Mouse (Mus musculus) megakaryocyte, adult 5-6 weeks (primary cell): ENCODE data around the gene Cc2d1a. TPM values are rescaled to one million over a fixed set of nuclear protein-coding genes. Genes with fewer than 3 reads are reported as not detected.

Source experiments
- ATAC-seq: 2 replicates; pipeline ENCODE4 v1.8.0; 2016; ENCODE audit warnings: mild to moderate bottlenecking, inconsistent platforms; ENCODE audit not compliant: poor library complexity, severe bottlenecking
- total RNA-seq, 2 experiments: library from RNA; stranded (forward) in 1 of 2; stranded (reverse) in 1 of 2; fragments of 153-499, 151-499 nt in 1 of 2; fragments of 221-1000, 200-1000 nt in 1 of 2; gene quantifications; 2 replicates each; pipeline versions ENCODE4 v1.2.3 to v1.2.4; 2015 to 2017

Gene Cc2d1a
- total RNA-seq, 2 experiments from 2014 or later: 5.8 to 9.0 TPM

DNA sequence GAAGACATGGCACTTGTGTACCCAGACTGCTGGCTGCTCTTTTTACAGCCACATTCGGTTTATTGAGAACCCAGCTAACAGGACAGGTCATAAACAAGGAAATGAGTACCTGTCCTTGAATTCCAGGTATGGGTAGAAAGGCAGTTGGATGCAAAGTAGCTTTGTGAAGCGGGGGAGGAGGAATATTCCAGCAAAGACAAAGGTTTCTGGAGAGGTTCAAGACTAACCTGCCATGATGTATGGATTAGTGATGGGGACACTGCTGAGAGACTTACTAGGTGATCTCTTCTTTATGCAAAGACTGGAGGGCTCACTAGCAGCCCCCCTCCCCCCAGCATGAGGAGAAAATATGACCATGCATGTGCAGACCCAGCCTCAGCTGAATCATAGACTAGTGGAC, 42.1 kb downstream of the Cc2d1a start:
- ATAC-seq: no peak

DNA sequence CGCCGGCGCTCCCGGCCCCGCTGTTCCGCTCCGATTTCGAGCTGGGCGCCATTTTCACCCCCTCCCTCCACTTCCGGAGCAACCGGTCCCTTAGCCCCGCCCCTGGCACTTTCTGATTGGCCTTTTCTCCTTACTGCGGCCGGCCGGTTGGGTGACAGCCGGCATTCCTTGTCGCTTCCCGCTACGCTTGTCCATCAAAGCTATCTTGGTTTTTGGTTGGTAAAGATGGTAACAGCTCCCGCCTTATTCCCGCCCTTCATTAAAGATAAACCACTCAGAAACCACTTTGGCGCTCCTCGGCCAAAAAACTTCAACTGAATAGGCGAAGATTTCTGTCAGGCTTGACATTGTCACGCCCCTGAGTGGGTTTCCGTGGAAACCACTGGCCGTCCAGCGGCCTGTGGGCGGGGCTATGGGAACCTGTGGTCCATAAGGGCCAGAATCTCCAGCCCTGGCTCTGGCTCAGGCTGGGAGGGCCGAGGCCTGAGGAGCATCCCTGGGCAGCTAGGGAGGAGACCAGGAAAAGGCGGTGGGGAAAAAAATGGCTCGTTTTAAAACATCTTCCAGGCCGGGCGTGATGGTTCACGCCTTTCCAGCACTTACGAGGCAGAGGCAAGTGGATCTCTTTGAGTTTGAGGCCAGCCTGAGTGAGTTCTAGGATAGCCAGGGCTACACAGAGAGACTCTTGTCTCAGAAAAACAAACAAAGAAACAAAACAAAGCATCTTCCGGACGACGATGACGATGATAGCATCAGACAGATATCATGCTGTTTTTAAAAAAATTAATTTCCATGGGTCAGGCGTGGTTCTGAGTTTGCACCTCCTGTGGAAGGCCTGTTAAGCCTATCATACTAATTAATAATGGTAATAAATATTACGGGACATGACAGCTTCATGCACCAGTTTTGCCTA, 42.8 kb downstream of the Cc2d1a start, which contains the start of gene Dcaf15:
Gene Dcaf15 (minus strand): TSS at position 72 of the 913 bp plus-strand sequence.
- peak; percentile 94 for ATAC-seq

DNA sequence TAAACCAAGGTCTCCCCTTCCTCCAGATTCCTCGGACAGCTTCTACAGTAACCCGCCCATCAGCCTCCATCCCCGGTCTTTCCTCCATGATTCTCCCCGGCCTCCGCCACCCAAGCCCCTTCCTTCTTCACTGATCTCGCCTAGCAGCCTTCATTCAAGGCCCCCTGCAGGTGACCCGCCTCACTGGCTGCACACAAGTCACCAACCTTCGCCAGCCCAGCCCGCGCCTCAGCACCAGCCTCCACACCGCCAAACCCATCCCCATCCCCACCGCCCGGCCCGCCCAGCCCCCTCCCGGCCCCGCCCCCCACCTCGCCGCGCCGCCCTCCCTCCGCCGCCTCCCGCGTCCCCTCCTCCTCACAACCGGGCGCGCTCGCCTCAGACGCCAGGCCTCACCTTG, 43.5 kb downstream of the Cc2d1a start:
- ATAC-seq: peak; percentile 51

DNA sequence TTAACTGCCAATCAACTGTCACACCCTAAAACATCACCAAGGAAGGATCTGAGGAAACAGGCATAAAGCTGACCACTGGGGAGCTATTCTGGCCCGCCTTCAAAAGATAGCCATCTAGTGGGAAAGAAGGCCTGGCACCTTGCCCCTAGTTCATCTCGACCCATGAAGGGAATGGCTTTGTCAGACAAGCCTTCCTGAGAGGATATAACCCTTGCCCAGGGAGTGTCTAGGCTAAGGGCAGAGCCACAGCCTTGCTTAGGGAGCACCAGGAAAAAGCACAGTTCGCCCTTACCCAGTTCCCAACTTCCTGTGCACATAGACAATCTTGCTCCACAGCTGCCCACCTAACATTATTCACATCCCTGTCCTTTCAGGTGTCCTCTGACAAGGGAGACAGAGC, 44.1 kb downstream of the Cc2d1a start:
- no peak for ATAC-seq

DNA sequence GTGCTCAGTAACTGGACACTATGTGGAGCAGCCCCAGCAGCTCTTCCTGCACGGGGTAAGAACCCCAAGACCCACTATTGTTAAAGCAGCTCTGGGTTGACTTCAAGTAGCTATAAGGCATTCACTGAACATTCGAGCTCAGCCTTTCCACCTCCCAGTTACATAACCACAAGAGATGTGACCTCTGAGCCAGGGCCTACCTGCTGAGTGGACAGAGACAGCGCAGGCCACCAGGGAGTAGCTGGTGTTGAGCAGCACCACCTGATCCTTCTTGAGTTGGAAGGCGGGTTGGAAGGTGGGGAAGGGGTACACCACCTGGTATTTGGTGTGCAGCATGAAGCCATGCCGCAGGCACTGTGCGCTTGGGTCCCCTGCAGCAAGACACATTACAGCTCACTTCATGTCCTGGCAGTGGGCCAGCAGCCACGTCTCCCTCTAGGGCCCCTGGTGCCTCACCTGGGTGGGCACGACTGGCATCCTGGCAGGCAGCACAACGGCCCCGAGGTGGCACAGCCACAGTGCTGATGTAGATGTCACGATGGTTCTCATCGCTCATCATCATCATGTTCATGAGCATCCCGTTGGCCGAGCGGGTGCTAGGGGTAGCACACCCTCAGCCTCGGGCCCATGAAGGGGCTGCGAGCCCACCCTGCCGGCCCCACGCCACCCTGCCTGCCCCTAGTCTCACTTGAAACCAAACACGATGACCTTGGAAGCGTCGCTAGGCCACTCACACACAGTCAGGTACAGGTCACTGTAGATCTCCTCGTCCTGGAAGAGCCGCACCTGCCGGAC, 46.1 kb downstream of the Cc2d1a start:
- ATAC-seq: no peak

DNA sequence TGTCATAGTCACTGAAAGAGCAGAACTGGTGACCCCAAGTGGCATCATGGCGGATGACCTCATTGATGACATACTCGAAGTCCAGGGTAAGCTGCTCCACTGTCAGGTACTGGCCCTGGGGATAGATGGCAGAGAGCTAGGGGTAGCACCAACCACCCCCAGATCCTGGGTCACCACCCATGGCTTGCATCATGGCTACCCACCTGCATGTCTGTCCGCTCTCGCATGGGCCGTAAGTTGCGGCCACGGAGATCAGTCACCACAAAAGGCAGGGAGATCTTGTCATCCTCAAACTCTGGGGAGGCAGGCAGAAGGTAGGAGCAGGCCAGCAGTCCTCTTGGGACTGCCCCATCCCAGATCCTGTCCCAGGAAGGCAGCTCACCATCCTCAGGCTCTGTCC, 49.4 kb downstream of the Cc2d1a start:
- no peak for ATAC-seq

DNA sequence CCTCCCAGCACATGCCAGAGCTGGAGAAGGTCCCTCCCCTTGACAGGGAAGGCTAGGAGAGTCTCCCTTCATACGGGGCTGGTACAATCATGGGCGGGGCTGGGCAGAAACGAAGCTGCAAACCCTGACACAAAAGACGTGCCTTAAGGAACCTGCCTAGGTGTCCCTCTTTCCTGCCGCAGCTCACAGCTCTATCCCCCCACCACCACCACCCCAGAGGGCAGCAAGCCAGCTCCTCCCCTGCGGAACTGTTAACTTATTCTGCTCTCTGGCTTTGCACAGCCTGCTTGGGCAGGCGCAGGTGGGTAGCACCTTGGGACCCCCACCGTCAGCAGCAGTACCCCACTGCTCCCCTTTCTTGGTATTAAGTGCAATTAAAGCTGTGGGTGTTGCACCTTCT, 51.7 kb downstream of the Cc2d1a start:
- ATAC-seq: no peak

DNA sequence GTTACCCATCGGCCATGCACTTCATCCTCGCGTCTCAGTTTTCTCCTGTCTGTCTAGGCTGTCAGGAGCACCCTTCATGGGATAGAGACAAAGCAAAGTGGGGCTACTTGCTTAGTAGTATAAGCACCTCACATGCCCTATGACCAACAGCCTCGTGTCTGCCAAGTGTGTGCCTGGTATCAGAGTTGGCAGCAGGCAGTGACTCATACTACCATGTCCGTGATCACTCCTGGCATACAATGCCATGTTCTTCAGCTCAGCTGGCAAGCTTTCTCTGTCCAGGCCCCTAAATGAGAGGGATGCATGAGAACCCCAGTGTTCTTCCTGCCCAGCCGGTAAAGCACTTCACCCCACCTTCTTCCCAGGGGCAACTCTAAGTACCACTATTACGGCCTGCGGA, 57.2 kb downstream of the Cc2d1a start:
- ATAC-seq: no peak

DNA sequence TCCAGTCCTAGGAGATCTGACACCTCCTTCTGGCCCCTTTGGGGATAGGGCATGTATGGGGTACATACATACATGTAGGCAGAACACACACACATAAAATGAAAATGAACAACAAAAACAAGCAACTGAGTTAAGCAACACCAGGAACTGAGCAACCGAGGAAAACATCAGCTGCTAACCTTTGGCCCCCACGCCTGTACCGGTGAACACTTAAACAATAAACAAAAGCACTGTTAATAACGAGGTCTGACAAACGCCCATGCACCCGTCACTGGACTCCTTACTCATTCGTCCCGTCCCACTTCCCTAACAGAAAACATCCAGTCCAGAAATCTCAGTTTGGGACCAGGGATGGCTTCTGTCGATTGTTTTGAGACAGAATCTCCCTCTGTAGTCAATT, 58.5 kb downstream of the Cc2d1a start:
- ATAC-seq: no peak

DNA sequence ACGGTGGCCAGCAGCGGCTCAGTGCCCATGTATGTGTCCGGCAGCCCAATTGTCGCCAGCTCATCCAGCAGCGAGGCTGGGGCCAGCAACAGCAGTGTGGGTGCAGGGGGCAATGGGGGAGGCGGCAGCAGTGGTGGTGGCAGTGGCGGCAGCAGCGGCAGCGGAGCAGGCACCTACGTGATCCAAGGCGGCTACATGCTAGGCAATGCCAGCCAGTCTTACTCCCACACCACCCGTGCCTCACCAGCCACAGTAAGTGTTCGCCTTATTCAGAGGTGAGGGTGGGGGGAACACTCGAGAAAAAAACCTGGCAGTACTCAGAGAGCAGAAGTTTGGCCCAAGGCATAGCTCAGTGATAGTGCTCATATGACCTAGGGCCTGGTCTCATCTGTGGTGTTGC, 59.9 kb downstream of the Cc2d1a start:
- no peak for ATAC-seq

DNA sequence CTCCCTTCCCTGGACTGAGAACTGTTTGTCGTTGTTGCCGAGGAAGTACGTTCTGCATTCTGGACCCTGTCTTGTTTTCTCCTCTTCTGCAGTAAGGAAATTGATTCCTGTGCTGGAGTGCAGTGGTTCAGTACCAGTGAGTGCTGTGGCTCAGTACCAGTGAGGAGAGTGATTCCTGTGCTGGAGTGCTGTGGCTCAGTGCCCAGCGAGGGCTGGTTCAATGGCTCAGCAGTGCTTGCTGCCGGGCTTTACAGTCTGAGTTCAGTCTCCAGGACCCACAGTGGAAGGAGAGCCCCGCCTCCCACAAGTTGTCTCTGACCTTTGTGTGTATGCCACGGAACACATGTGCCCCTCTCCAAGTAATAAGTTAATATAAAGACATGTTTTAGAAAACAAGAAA, 60.6 kb downstream of the Cc2d1a start:
- ATAC-seq: no peak

DNA sequence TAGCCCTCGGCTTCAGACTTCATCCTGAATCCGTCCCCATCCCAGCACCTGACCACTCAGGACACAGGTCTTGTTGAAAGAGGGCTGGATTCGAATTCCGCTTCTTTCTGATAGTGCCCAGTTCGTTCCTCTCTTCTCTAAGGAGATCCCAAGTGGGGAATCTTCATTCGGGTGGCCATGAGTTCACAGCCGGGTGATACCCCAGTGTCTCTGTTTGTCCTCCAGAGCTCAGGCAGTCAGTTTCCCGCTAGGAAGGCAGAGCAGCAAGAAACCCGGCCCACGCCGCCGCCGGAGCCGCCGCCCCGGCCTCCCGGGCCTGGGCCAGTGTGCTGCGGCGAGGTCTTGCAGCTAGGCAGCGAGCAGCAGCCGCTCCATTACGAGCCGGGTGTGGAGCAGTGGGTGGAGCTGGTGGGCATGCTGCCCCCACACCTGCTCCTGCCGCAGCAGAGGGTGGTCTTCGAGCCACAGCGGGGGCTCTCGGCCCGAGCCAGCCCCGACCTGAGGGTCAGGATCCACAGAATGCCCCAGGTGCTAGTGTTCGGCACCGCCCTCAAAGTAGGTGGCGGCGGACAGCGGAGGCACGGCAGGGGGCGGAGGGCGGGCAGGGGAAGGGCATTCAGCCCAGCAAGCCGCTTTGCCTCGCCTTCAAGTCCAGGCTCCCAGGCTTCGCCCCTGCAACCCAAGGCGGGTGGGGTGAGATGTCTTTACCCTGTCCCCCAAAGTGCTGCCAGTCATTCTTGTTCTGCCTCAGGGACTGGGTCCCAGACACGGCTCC, 63.2 kb downstream of the Cc2d1a start:
- ATAC-seq: no peak

DNA sequence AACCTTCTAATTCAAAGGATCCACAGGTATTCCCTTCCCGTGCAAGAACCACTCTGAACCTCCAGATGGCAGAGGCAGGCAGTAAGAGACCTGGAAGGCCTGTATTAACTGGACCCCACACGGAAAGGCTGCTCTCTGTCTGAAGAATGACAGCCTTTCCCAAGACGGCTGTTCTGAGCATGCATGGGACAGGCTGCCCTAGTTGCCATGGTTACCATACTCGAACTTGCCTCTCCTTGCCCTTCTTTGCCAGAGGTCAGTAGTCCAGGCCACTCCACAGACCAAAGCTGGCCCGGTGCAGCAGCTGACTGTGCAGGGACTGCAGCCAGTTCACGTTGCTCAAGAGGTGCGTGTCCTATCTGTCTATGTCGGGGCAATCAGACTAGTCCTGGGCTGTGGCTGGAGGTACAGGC, 63.9 kb downstream of the Cc2d1a start:
- ATAC-seq: no peak

Other genes with a start within 250 kb of the Cc2d1a start
- gene Adgrl1, start 247.8 kb downstream of the Cc2d1a start, total RNA-seq (2015): 2.4 and 3.6 TPM in 2 replicates
- 1.7 TPM in 2 replicates for gene Adgrl1, start 247.8 kb downstream of the Cc2d1a start, total RNA-seq (2017)
- 0.09 and 0.31 TPM in 2 replicates for gene Gm10644, start 192.7 kb downstream of the Cc2d1a start, total RNA-seq (2015)
- gene Gm10644, start 192.7 kb downstream of the Cc2d1a start, total RNA-seq (2017): 0.40 and 0.94 TPM in 2 replicates
- 87.3 and 95.0 TPM in 2 replicates for gene Asf1b, start 192.4 kb downstream of the Cc2d1a start, total RNA-seq (2015)
- gene Asf1b, start 192.4 kb downstream of the Cc2d1a start, total RNA-seq (2017): 68.5 and 71.1 TPM in 2 replicates
- gene Prkaca, start 174.9 kb downstream of the Cc2d1a start, total RNA-seq (2015): 19.6 and 21.6 TPM in 2 replicates
- gene Prkaca, start 174.9 kb downstream of the Cc2d1a start, total RNA-seq (2017): 17.7 and 17.9 TPM in 2 replicates
- gene Samd1, start 150.3 kb downstream of the Cc2d1a start, total RNA-seq (2015): 63.0 and 69.1 TPM in 2 replicates
- gene Samd1, start 150.3 kb downstream of the Cc2d1a start, total RNA-seq (2017): 46.6 and 48.4 TPM in 2 replicates
- 0.16 TPM in 1 of 2 replicates, not detected in the other for gene 1700067K01Rik, start 146.4 kb downstream of the Cc2d1a start, total RNA-seq (2015)
- gene 1700067K01Rik, start 146.4 kb downstream of the Cc2d1a start, total RNA-seq (2017): 0.41 TPM in 1 of 2 replicates, not detected in the other
- gene 2210011C24Rik, start 135.8 kb downstream of the Cc2d1a start, total RNA-seq (2015): not detected in 2 replicates
- not detected in 2 replicates for gene 2210011C24Rik, start 135.8 kb downstream of the Cc2d1a start, total RNA-seq (2017)
- not detected in 2 replicates for gene Palm3, start 126.5 kb downstream of the Cc2d1a start, total RNA-seq (2015)
- not detected in 2 replicates for gene Palm3, start 126.5 kb downstream of the Cc2d1a start, total RNA-seq (2017)
- 1.5 and 2.2 TPM in 2 replicates for gene Il27ra, start 105.3 kb downstream of the Cc2d1a start, total RNA-seq (2015)
- 0.12 and 0.73 TPM in 2 replicates for gene Il27ra, start 105.3 kb downstream of the Cc2d1a start, total RNA-seq (2017)
- not detected in 2 replicates for gene Rln3, start 102.9 kb downstream of the Cc2d1a start, total RNA-seq (2015)
- not detected in 2 replicates for gene Rln3, start 102.9 kb downstream of the Cc2d1a start, total RNA-seq (2017)
- gene Gm10643, start 82.8 kb downstream of the Cc2d1a start, total RNA-seq (2015): 1.0 and 1.4 TPM in 2 replicates
- 1.7 and 2.4 TPM in 2 replicates for gene Gm10643, start 82.8 kb downstream of the Cc2d1a start, total RNA-seq (2017)
- 9.9 and 10.6 TPM in 2 replicates for gene Rfx1, start 81.1 kb downstream of the Cc2d1a start, total RNA-seq (2015)
- gene Rfx1, start 81.1 kb downstream of the Cc2d1a start, total RNA-seq (2017): 4.2 and 5.3 TPM in 2 replicates
- gene Dcaf15, start 43.2 kb downstream of the Cc2d1a start, total RNA-seq (2015): 11.3 and 13.6 TPM in 2 replicates
- 14.8 and 16.4 TPM in 2 replicates for gene Dcaf15, start 43.2 kb downstream of the Cc2d1a start, total RNA-seq (2017)
- 0.21 and 0.65 TPM in 2 replicates for gene Podnl1, start 21.9 kb downstream of the Cc2d1a start, total RNA-seq (2015)
- 0.12 and 0.62 TPM in 2 replicates for gene Podnl1, start 21.9 kb downstream of the Cc2d1a start, total RNA-seq (2017)
- gene 4930432K21Rik, start 89 bp upstream of the Cc2d1a start, total RNA-seq (2015): 0.07 and 0.09 TPM in 2 replicates
- gene 4930432K21Rik, start 89 bp upstream of the Cc2d1a start, total RNA-seq (2017): 0.37 and 1.8 TPM in 2 replicates
- not detected in 2 replicates for gene Nanos3, start 37.3 kb upstream of the Cc2d1a start, total RNA-seq (2015)
- gene Nanos3, start 37.3 kb upstream of the Cc2d1a start, total RNA-seq (2017): not detected in 2 replicates
- 6.2 and 6.5 TPM in 2 replicates for gene Zswim4, start 89.1 kb upstream of the Cc2d1a start, total RNA-seq (2015)
- gene Zswim4, start 89.1 kb upstream of the Cc2d1a start, total RNA-seq (2017): 8.9 and 9.4 TPM in 2 replicates
- gene D8Ertd738e, start 101.8 kb upstream of the Cc2d1a start, total RNA-seq (2015): 169 and 188 TPM in 2 replicates
- gene D8Ertd738e, start 101.8 kb upstream of the Cc2d1a start, total RNA-seq (2017): 99.7 and 113 TPM in 2 replicates
- gene Mri1, start 109.4 kb upstream of the Cc2d1a start, total RNA-seq (2015): 11.6 and 13.5 TPM in 2 replicates
- gene Mri1, start 109.4 kb upstream of the Cc2d1a start, total RNA-seq (2017): 4.0 and 4.9 TPM in 2 replicates
- gene Ccdc130, start 122.4 kb upstream of the Cc2d1a start, total RNA-seq (2015): 18.7 and 22.8 TPM in 2 replicates
- 17.8 and 22.5 TPM in 2 replicates for gene Ccdc130, start 122.4 kb upstream of the Cc2d1a start, total RNA-seq (2017)
- gene Cacna1a, start 240.5 kb upstream of the Cc2d1a start, total RNA-seq (2015): 0.31 and 1.6 TPM in 2 replicates
- 0.33 and 10.3 TPM in 2 replicates for gene Cacna1a, start 240.5 kb upstream of the Cc2d1a start, total RNA-seq (2017)